ENCODE assay signal across 25 mouse cellular contexts in the genomic region with DNA sequence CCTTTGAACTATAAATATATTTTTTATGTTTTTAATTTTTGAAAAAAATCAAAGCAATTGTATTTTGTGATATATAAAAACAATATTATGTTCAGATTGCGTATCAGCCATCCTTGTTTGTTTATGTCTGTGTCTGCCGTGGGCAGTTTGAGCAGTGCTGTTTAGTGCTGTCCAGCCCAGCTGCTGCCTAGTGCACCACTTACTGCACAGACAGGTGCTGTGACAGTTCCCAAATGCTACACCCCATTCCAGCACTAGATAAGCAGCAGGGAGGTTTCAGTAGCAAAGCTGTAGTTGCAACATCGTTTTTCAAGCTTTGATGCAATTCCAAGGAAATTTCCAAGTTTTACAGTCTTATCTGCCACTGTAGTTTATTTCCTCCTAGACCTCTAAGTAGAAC.
"Had no signal": no experiment of that assay in that cellular context is flagged by ENCODE, and none has a peak within 500 bp of the region (broad histone marks: within the 10 kb centered on the region; RNA-seq: fewer than 3 reads in every experiment).

No protein-coding gene starts in this region.

- H3K9ac ChIP-seq: heart, embryonic 13.5 days; heart, embryonic 15.5 days; hindbrain, embryonic 13.5 days; hindbrain, embryonic 15.5 days; kidney, embryonic 15.5 days; limb, embryonic 12.5 days had no signal

- H3K9me3 ChIP-seq: heart, embryonic 13.5 days; heart, embryonic 15.5 days; hindbrain, embryonic 13.5 days; hindbrain, embryonic 15.5 days; kidney, embryonic 15.5 days; limb, embryonic 10.5 days; limb, embryonic 12.5 days had no signal

- H3K27me3 ChIP-seq: heart, embryonic 13.5 days; heart, embryonic 15.5 days; hindbrain, embryonic 13.5 days; hindbrain, embryonic 15.5 days; kidney, embryonic 15.5 days; limb, embryonic 12.5 days had no signal

- H3K4me1 ChIP-seq: heart, embryonic 15.5 days; hindbrain, embryonic 13.5 days; hindbrain, embryonic 15.5 days; kidney, embryonic 15.5 days; limb, embryonic 10.5 days; limb, embryonic 12.5 days had no signal

- H3K27ac ChIP-seq: heart, adult 2 months; heart, embryonic 13.5 days; heart, embryonic 15.5 days; hindbrain, embryonic 13.5 days; hindbrain, embryonic 15.5 days; hindbrain, postnatal 0 days; kidney, embryonic 15.5 days; kidney, postnatal 0 days; layer of hippocampus, adult 2 months; left cerebral cortex, adult 2 months; limb, embryonic 10.5 days; limb, embryonic 12.5 days had no signal

- ATAC-seq: hindbrain, postnatal 0 days; intestine, embryonic 16.5 days had no signal

- H3K4me2 ChIP-seq: heart, embryonic 11.5 days; heart, embryonic 13.5 days; heart, embryonic 15.5 days; hindbrain, embryonic 13.5 days; hindbrain, embryonic 15.5 days; kidney, embryonic 15.5 days; limb, embryonic 12.5 days had no signal

- H3K4me3 ChIP-seq: heart, adult 2 months; heart, embryonic 13.5 days; heart, embryonic 15.5 days; hindbrain, embryonic 13.5 days; hindbrain, embryonic 15.5 days; kidney, embryonic 15.5 days; layer of hippocampus, adult 2 months; left cerebral cortex, adult 2 months; limb, embryonic 10.5 days; limb, embryonic 12.5 days had no signal

- DNase-seq: gastrocnemius, postnatal 14 days; gastrocnemius, postnatal 36 days; heart, adult 11 months; heart, adult 2 months; heart, postnatal 14 days; heart, postnatal 36 days; kidney, adult 11 months; kidney, adult 2 months; kidney, adult 9 months; kidney, postnatal 14 days; kidney, postnatal 4 days; liver had no signal
